Mouse (Mus musculus) lung, adult 2 months (tissue): ENCODE measurements around the gene Acvr1. TPM values are rescaled to one million over a fixed set of nuclear protein-coding genes. Genes with fewer than 3 reads are reported as not detected.

Experiments used
- DNase-seq: peaks from one replicate; pipeline ENCODE4 v3.0.0; 2022
- H3K4me1 ChIP-seq: fragments of 200-500 bp; 2 replicates; pipeline ENCODE4 v1.6.1; 2011; ENCODE audit warnings: low read length; ENCODE audit not compliant: control insufficient read depth, insufficient read depth
- H3K4me3 ChIP-seq: fragments of 200-500 bp; replicated peaks from 2 replicates; pipeline ENCODE3; 2011; ENCODE audit warnings: low read depth, mild to moderate bottlenecking, control low read depth, low read length; ENCODE audit errors: extremely low read depth
- CTCF ChIP-seq: fragments of 200-500 bp; IDR thresholded peaks from 2 replicates; pipeline ENCODE4 v1.5.1; 2011; ENCODE audit warnings: mild to moderate bottlenecking, low read length, control low read depth; ENCODE audit not compliant: insufficient read depth
- POLR2A ChIP-seq: fragments of 200-500 bp; IDR thresholded peaks from 2 replicates; pipeline ENCODE4 v1.6.1; 2011; ENCODE audit warnings: low read depth, mild to moderate bottlenecking, control low read depth, low read length, borderline replicate concordance; ENCODE audit errors: extremely low read depth
- WGBS: fragments of 180-500 bp; shearing (Covaris S2); methylation state at CpG from one replicate; pipeline ENCODE4 v1.1.7; 2018; 5-methylcytosine and 5-hydroxymethylcytosine counted together
- polyA plus RNA-seq: library from polyadenylated mRNA; depleted of rRNA; stranded (reverse); fragments of >200 nt; gene quantifications from 2 replicates; pipeline ENCODE4 v1.2.3, GENCODE M21; 2012

Gene Acvr1
- polyA plus RNA-seq, 1 experiment: 9.7 TPM

DNA sequence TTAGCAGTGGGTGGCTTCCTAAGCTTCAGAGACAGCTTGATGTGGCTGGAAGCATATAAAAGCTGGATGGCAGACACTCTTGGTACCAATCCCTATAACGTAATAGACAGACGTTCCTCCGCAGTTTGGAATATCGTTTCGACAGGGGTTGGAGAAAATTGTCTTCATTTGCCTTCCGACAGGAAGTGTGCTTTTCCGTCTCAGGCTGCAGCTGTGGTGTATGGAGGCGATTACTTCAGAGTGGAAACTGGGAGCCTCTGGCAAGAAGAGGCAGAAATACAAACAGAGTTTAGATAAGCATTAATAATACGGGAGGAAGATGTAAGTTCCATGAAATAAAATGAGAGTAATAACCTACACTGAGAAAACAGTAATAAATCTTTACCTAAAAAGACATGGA is 28.4 kb upstream of the Acvr1 start:
- WGBS: 29% methylated on average over 9 of the region's 9 CpGs
- Histone ChIP-seq H3K4me3 (no peak overlapping the region), H3K4me1 (peaks cover 3% of the 10 kb centered on the region; the same call in 1 of the 2 replicates)
- no peak for TF ChIP-seq CTCF
- no peak for TF ChIP-seq POLR2A
- DNase-seq: no peak

DNA sequence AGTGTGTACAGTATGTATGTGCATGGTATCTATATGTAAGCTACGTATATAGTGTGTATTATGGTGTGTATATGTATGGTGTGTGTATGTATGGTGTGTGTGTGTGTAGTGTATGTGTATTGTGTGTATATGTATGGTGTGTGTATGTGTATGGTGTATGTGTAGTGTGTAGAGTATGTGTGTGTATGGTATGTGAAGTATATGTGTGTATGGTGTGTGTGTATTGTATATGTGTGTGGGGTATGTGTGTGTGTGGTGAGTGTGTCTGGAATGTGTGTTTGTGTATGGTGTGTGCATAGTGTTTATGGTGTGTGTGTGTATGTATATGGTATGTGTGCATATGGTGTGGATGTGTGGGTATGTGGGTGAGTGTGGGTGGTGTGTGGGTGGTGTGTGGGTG is 23.1 kb upstream of the Acvr1 start:
- 91% methylated on average over 1 of the region's 1 CpGs for WGBS
- Histone ChIP-seq H3K4me3 (no peak overlapping the region), H3K4me1 (peaks cover under 1% of the 10 kb centered on the region; the same call in 1 of the 2 replicates)
- TF ChIP-seq CTCF (no peak), POLR2A (no peak)
- no peak for DNase-seq

DNA sequence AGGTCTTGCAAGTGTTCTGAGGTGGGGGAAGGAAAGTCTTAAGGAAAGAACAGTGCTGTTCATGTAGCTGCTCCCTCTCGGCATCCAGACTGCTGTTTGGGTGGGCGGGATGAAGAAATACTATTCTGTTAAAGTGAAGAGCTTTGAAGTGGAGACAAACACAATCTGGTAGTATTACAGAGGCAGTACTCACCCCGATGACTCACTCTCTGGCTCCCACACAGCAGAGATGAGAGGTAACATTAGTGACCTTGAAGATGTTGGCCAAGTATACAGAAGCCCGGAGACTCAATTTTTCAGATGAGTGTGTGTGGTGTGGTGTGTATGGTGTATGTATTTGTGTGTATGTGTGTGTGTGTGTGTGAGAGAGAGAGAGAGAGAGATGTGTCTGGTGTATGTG is 22.7 kb upstream of the Acvr1 start:
- no peaks in the 10 kb centered on the region; the same call in 1 of the 2 replicates for H3K4me1 ChIP-seq
- WGBS: 38% methylated on average over 4 of the region's 4 CpGs
- TF ChIP-seq CTCF (no peak), POLR2A (no peak)
- no peak overlapping the region for H3K4me3 ChIP-seq
- DNase-seq: peak; percentile 38

DNA sequence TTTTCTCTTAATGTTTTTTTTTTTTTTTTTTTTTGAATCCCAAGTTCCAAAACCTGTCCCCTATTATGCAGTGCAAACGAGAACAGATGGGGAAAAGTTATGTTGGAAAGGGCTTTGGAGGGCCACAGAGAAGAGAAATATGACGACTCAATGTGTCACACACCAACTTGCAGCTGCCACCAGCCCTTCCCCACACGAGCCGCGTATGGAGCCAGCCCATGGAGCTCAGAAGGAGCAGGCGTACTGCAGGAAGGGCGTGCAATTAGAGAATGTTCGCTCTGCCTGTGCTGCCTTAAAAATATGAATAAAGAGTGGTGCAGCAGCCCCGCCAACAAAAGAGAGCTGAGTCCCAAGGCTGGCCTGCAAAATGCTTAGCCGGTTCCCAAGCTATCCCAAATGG is 19.4 kb upstream of the Acvr1 start:
- H3K4me3 ChIP-seq: no peak overlapping the region
- DNase-seq: no peak
- no peaks in the 10 kb centered on the region; the same call in 1 of the 2 replicates for H3K4me1 ChIP-seq
- TF ChIP-seq CTCF (no peak), POLR2A (no peak)
- 61% methylated on average over 10 of the region's 10 CpGs for WGBS

- TF ChIP-seq POLR2A (no peak), CTCF (no peak)
- WGBS: 68% methylated on average over 2 of the region's 2 CpGs
- Histone ChIP-seq H3K4me1 (no peaks in the 10 kb centered on the region), H3K4me3 (no peak overlapping the region)
- no peak for DNase-seq
Measured at GRCm38 (mm10) chr2:58574167-58574566, 7.2 kb upstream of the Acvr1 start.

DNA sequence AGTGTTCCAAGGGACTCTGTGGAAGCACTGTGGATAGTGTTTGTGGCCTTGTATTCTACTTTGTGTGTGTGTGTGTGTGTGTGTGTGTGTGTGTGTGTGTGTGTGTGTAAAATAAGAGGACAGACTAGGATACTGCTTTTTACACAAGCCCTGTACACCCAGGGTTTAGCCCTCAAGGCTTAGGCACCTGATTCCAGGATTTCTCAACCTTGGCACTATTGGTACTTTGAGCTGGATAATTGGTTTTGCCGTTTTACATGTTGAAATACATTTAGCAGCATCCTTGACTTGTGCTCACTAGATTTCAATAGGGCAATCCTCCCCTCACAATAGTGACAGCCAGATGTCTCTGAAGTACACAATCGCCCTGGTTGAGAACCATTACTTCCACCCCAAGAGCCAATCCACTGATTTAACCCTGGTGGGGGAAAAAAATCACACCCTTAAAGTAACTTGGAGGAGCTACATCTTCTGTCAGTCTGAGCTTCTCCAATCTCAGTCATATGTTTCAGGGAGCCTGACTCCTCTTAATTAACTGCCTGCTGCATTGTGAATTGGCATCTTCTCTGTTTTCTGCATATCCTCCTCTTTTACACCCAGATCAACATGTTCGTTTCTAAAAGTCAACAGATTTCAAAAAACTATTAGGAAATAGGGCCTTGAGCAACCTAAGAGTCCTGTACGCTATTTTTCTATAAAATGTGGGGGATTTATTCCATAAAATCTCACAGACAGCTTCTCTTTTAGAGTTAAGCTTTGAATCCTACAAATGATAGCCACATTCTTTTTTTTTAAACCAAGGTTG is 2.1 kb upstream of the Acvr1 start:
- WGBS: 68% methylated on average over 4 of the region's 4 CpGs
- Histone ChIP-seq H3K4me3 (no peak overlapping the region), H3K4me1 (peaks cover 11% of the 10 kb centered on the region; the same call in 1 of the 2 replicates)
- no peak for DNase-seq
- TF ChIP-seq POLR2A (no peak), CTCF (no peak)

DNA sequence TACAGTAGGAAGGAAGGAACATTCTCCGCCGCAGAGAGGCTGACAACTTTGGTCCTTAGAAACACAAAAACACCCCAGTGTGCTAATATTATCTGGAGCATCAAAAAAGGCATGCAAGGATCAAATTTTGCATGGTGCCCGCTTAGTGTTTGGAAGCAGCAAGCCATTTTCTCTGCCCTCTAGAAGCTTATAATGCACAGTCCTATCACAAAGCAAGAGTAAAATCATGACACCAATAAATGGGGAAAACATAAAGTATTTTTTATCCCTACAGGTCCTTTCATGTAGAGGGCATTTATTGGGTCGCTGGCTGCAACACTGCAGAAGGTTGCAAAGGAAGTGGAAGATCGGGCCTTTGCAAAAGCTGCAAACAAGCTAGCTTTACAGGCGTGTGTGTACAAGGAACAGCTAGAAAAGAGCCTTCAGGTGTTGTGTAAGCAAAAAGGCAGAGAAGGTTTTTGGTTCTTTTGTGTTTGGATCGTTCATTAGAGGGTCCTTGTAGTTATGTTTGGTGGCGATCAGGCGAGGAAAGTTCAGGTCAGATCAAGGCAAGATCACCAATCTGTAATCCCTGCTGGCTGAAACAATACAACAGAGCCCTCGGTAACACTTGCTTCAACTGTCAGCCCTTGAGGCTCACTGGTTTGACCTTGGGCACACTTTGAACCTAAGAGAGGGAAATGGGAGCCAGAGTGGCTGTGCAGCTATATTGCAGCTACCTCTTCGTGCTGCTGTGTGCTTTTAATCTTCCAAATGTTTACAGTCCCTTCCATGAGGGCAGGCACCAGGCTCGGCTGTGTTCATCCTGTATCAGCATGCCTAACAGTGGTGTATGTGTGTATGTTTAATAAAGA is 1.1 kb upstream of the Acvr1 start:
- peak overlapping the region; percentile 99 for H3K4me3 ChIP-seq
- WGBS: 5% methylated on average over 12 of the region's 12 CpGs
- peaks cover 14% of the 10 kb centered on the region for H3K4me1 ChIP-seq
- DNase-seq: no peak
- TF ChIP-seq CTCF: no peak
- no peak for TF ChIP-seq POLR2A

DNA sequence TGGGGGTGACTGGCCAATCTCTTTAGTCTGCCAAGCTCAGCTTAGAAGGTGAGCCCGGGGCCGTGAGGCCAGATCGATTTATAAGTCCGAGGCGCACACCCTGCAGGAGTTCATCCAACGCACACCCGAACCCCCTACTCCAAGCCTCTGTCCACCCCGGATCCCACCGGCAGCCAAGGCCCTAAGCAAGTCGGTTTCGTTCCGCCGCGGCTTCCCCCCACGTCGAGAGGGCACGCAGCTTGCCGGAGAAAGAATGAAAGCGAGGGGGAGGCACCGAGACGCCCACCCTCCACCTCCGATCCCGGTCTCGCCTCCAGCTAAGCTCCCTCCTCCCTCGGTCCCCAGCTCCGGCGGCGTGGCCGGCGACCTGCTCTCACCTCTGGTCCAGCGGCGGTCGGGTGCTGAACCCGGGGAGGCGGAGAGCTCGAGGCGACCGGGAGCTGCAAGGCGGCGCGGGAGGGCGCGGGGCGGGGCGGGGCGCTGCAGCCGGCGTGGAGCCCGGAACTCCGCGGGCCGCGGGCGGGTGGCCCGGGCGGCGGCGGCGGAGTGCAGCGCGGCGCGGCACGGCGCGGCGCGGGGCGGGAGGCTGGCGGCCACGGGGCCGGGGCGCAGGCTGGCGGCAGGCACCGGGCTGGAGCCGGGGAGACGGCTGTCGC is 419 bp downstream of the Acvr1 start:
- WGBS: 2% methylated on average over 72 of the region's 78 CpGs
- peak overlapping the region; percentile 100 for H3K4me3 ChIP-seq
- DNase-seq: peak; percentile 69
- peaks cover 22% of the 10 kb centered on the region for H3K4me1 ChIP-seq
- no peak for TF ChIP-seq CTCF
- TF ChIP-seq POLR2A: no peak

DNA sequence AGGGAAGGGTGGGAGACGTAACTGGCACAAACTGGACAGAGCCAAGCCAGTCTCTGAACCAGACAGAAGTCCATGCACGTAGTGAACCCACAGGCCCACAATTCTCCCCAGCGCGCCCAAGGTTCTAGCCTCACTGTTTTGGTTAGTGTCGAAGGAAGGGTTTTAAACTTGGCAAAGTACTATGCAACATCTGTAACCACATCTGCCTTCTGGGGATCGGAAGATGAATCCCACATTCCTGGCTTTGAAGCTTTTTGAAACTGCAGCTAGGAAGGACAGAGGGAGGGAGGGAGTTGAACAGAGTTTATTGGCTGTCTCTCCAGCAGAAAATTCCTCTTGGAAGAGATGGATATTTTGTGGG is 928 bp downstream of the Acvr1 start:
- Histone ChIP-seq H3K4me3 (peak overlapping the region; percentile 100), H3K4me1 (peaks cover 22% of the 10 kb centered on the region)
- WGBS: 10% methylated on average over 6 of the region's 6 CpGs
- no peak for DNase-seq
- TF ChIP-seq CTCF: no peak
- TF ChIP-seq POLR2A: no peak

DNA sequence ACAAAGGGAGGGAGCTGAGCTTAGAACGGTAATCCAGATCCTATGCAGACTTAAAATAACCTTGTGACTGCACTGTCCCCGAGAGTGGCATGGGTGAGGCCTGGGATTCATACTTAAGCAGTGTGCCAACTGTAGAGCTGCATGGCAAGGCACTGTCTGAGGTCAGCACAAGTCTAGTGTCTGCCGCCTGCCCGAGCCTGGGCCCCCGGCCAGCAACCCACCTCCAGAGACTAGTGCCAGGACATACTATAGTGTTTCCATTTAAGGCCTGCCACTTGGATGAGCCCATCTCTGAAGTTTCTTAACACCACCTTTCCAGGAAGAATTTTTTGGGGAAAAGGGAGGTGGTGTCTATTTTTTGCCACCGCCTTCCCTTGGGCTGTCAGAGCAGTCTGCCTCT is 1.7 kb downstream of the Acvr1 start:
- TF ChIP-seq POLR2A: no peak
- TF ChIP-seq CTCF: no peak
- peaks cover 22% of the 10 kb centered on the region for H3K4me1 ChIP-seq
- no peak for DNase-seq
- 25% methylated on average over 6 of the region's 6 CpGs for WGBS
- H3K4me3 ChIP-seq: peak overlapping the region; percentile 1
